Mouse (Mus musculus) forebrain, embryonic 12.5 days (tissue): ENCODE measurements at regions not wholly inside any gene's neighbourhood (a gene's known extent, or its start where the extent isn't known, plus 50 kb on each side); places are given as distances from the start of the nearest gene placed in this dataset.

Source experiments
- ATAC-seq: fragments of 200-750 bp; cut with Nextera tagmentation; 2 replicates; pipeline ENCODE4 v1.8.0; 2017; ENCODE audit warnings: moderate TSS enrichment; ENCODE audit not compliant: low FRiP score
- H3K27ac ChIP-seq: fragments of 300-500 bp; sonication (generic); 2 replicates; pipeline ENCODE4 v1.5.1; 2016; ENCODE audit warnings: mild to moderate bottlenecking
- H3K27me3 ChIP-seq: fragments of 300-500 bp; sonication (generic); 2 replicates; pipeline ENCODE4 v1.6.1; 2016; ENCODE audit warnings: mild to moderate bottlenecking
- H3K36me3 ChIP-seq: fragments of 300-500 bp; sonication (generic); replicated peaks from 2 replicates; pipeline ENCODE4 v1.6.1; 2016; ENCODE audit warnings: mild to moderate bottlenecking
- H3K4me1 ChIP-seq: fragments of 300-500 bp; sonication (generic); 2 replicates; pipeline ENCODE4 v1.6.1; 2016
- H3K4me2 ChIP-seq: fragments of 300-500 bp; sonication (generic); 2 replicates; pipeline ENCODE4 v1.6.1; 2016; ENCODE audit warnings: mild to moderate bottlenecking, moderate library complexity
- H3K4me3 ChIP-seq: fragments of 300-500 bp; sonication (generic); replicated peaks from 2 replicates; pipeline ENCODE4 v1.5.1; 2016; ENCODE audit warnings: mild to moderate bottlenecking
- H3K9ac ChIP-seq: fragments of 300-500 bp; sonication (generic); 2 replicates; pipeline ENCODE4 v1.6.1; 2016; ENCODE audit warnings: mild to moderate bottlenecking
- H3K9me3 ChIP-seq: fragments of 300-500 bp; sonication (generic); 2 replicates; pipeline ENCODE4 v1.6.1; 2016
- WGBS: fragments of 180-500 bp; shearing (Covaris S2); methylation state at CpG from one replicate; pipeline ENCODE4 v1.1.7; 2016; 5-methylcytosine and 5-hydroxymethylcytosine counted together

DNA sequence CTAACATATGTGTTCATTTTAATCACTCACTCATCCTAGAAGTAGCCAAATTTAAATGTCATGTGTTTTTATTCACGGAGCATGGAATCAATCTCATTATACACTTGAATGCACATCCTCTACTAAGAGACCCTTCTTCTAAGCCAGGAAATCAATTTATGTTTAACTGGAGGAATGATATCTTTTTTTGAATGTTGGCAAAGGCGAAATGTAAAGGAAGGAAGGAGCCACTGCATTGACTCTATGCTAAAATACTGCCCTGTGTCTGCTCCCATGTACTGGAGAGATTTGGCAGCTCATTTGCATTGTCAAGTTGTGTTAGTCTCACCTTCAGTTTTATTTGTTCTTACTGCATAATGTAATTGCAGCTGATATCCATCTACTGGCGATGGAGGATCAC, 412.0 kb upstream of the Cntn6 start:
- Histone ChIP-seq H3K27ac (no peak overlapping the region), H3K9me3 (no peaks in the 10 kb centered on the region), H3K4me2 (no peak overlapping the region), H3K9ac (no peak overlapping the region), H3K27me3 (no peaks in the 10 kb centered on the region), H3K4me1 (no peaks in the 10 kb centered on the region), H3K4me3 (no peak overlapping the region), H3K36me3 (no peaks in the 10 kb centered on the region)
- ATAC-seq: no peak
- WGBS: 68% methylated on average over 3 of the region's 3 CpGs

DNA sequence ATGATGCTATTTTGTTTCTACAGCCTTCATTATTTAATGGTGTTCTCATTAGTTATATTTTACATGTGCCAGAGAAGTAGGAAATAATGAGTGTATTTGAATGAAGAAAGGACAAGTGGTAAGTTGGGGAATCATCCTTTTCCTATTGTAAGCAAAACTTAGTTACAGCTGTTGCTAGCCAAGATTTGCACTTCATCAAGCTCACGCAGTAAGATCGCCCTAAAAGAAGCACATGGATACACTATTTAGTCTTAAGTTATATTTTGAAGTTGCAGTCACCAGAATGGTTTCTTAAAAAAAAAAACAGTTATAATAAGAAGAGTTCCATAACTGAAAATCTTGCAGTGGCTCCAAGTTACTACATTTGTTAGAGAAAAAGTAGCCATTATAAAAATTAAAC, 410.3 kb upstream of the Cntn6 start:
- 89% methylated on average over 2 of the region's 2 CpGs for WGBS
- ATAC-seq: no peak

DNA sequence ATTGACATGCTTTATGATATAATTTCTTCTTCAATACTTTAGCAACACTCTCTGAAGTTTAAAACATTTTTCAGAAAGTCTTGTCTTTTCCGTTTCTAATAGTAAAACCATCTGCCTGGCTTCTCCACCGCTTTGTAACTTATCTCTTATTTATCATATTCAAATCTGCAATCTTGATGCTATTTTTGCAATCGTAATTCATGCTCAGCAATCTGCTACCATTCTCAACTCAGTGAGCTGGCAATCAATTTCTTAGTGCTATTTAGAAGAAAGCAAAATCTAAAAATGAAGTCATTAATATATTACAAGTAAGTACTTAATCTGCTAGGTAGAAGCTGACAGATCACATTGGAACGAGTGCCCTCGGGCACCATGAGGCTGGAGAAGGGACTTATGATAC, 384.2 kb upstream of the Cntn6 start:
- ATAC-seq: no peak
- H3K27me3 ChIP-seq: no peaks in the 10 kb centered on the region
- H3K4me1 ChIP-seq: no peaks in the 10 kb centered on the region
- H3K9ac ChIP-seq: no peak overlapping the region
- H3K36me3 ChIP-seq: no peaks in the 10 kb centered on the region
- H3K27ac ChIP-seq: no peak overlapping the region
- no peak overlapping the region for H3K4me3 ChIP-seq
- WGBS: 84% methylated on average over 5 of the region's 5 CpGs
- no peak overlapping the region for H3K4me2 ChIP-seq
- no peaks in the 10 kb centered on the region for H3K9me3 ChIP-seq

More for the DNA sequence above, 410.3 kb upstream of the Cntn6 start:
- Histone ChIP-seq H3K36me3 (no peaks in the 10 kb centered on the region), H3K9me3 (no peaks in the 10 kb centered on the region), H3K4me2 (no peak overlapping the region), H3K4me3 (no peak overlapping the region), H3K9ac (no peak overlapping the region), H3K27ac (no peak overlapping the region), H3K27me3 (no peaks in the 10 kb centered on the region), H3K4me1 (no peaks in the 10 kb centered on the region)
